Mouse (Mus musculus) mature B cell (primary cell): ENCODE data around the gene Trp53bp2.

Experiments
- in situ Hi-C: fragments of 300-500 bp; cut with MboI; formaldehyde crosslinking; loops from 2 replicates; pipeline ENCODE4 v1.14.3; 2019

Gene Trp53bp2

GRCm38 (mm10) chr1:182406621-182407020, 2.4 kb upstream of the Trp53bp2 start:
- in situ Hi-C loops, result no loop called here

- in situ Hi-C loops, result no loop called here
Measured at GRCm38 (mm10) chr1:182408243-182408642, 729 bp upstream of the Trp53bp2 start.

- in situ Hi-C loops, result no loop called here
Measured at GRCm38 (mm10) chr1:182409401-182410173, 615 bp downstream of the Trp53bp2 start.

GRCm38 (mm10) chr1:182412586-182413270, 3.8 kb downstream of the Trp53bp2 start:
- in situ Hi-C loops, result no loop called here

GRCm38 (mm10) chr1:182419481-182419880, 10.5 kb downstream of the Trp53bp2 start:
- in situ Hi-C loops, result no loop called here

GRCm38 (mm10) chr1:182424274-182424673, 15.3 kb downstream of the Trp53bp2 start:
- in situ Hi-C loops, result no loop called here

GRCm38 (mm10) chr1:182425176-182425575, 16.2 kb downstream of the Trp53bp2 start:
- in situ Hi-C loops, result no loop called here

- in situ Hi-C loops, result no loop called here
Measured at GRCm38 (mm10) chr1:182426444-182426843, 17.5 kb downstream of the Trp53bp2 start.

- in situ Hi-C loops, result no loop called here
Measured at GRCm38 (mm10) chr1:182427426-182427825, 18.5 kb downstream of the Trp53bp2 start.

GRCm38 (mm10) chr1:182429826-182430225, 20.9 kb downstream of the Trp53bp2 start:
- in situ Hi-C loops, result no loop called here

- in situ Hi-C loops, result no loop called here
Measured at GRCm38 (mm10) chr1:182430676-182431075, 21.7 kb downstream of the Trp53bp2 start.

- in situ Hi-C loops, result no loop called here
Measured at GRCm38 (mm10) chr1:182432059-182432458, 23.1 kb downstream of the Trp53bp2 start.

- in situ Hi-C loops, result no loop called here
Measured at GRCm38 (mm10) chr1:182436746-182437145, 27.8 kb downstream of the Trp53bp2 start.

GRCm38 (mm10) chr1:182439546-182440222, 30.7 kb downstream of the Trp53bp2 start:
- in situ Hi-C loops, result no loop called here

- in situ Hi-C loops, result no loop called here
Measured at GRCm38 (mm10) chr1:182441791-182442473, 33.0 kb downstream of the Trp53bp2 start.

- in situ Hi-C loops, result no loop called here
Measured at GRCm38 (mm10) chr1:182444116-182444515, 35.1 kb downstream of the Trp53bp2 start.

- in situ Hi-C loops, result no loop called here
Measured at GRCm38 (mm10) chr1:182448276-182449035, 39.5 kb downstream of the Trp53bp2 start.

- in situ Hi-C loops, result no loop called here
Measured at GRCm38 (mm10) chr1:182452473-182452872, 43.5 kb downstream of the Trp53bp2 start.

- in situ Hi-C loops, result no loop called here
Measured at GRCm38 (mm10) chr1:182455080-182455479, 46.1 kb downstream of the Trp53bp2 start.

- in situ Hi-C loops, result no loop called here
Measured at GRCm38 (mm10) chr1:182458556-182458955, 49.6 kb downstream of the Trp53bp2 start.

GRCm38 (mm10) chr1:182459436-182459835, 50.5 kb downstream of the Trp53bp2 start:
- in situ Hi-C loops, result no loop called here
